Mouse (Mus musculus) olfactory bulb, adult 2 months (tissue): ENCODE results near the gene Auh.
A peak's percentile ranks its signal among the peaks of the same experiment; 100 is the strongest.

Source experiments
- CTCF ChIP-seq: fragments of 200-500 bp; IDR thresholded peaks from 2 replicates; pipeline ENCODE4 v1.5.1; 2012; ENCODE audit warnings: low read depth, mild to moderate bottlenecking, low read length, moderate library complexity; ENCODE audit not compliant: insufficient read depth
- POLR2A ChIP-seq: fragments of 200-500 bp; IDR thresholded peaks from 2 replicates; pipeline ENCODE4 v1.6.1; 2012; ENCODE audit warnings: mild to moderate bottlenecking, low read depth, low read length, moderate library complexity; ENCODE audit not compliant: insufficient read depth

DNA sequence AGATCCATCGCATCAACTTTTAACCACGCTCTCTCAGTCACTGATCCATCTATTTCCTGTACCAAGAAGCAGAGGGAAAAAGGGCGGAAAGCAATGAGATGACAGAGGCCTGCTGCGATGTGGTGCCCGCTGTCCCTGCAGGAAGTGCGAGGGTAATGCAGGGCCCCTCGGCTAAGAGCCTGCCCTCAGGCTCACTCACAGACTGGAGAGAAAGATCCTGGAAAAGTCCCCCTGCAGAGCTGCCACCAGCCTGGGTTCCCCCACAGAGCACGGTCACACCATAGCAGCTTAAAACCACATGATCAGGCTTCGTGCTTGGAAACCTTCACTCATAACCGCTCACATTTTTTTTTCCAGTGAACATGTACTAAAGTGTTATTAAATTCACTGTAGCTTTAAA is 25.7 kb downstream of the Auh start:
- TF ChIP-seq POLR2A (no peak), CTCF (peak; percentile 14; the same call in 1 of the 2 replicates)
